Mouse (Mus musculus): Measurements from ENCODE around the gene Gorasp1. TPM values are rescaled to one million over a fixed set of nuclear protein-coding genes. Genes with fewer than 3 reads are reported as not detected.

Gorasp1 gene
- 32.2 and 33.1 TPM in 2 replicates for polyA plus RNA-seq (2015; fragmentation: Nextera tagmentation; extraction: Ambion mirVana)

GRCm38 (mm10) chr9:119937005-119937773 is at the start of gene Gorasp1, which contains the start of gene Ttc21a:
TSS of gene Gorasp1 (minus strand) at chr9:119937565.
TSS of gene Ttc21a (plus strand) at chr9:119937606.
- Histone ChIP-seq H3K27ac (peak within 1 kb of the TSS; percentile 80), H3K9ac (peak within 1 kb of the TSS; percentile 93), H3K27me3 (replicated peaks) (no peaks in the 10 kb centered on the region), H3K4me2 (peak within 1 kb of the TSS; percentile 90), H3K9me3 (no peaks in the 10 kb centered on the region), H3K36me3 (replicated peaks) (no peaks in the 10 kb centered on the region), H3K4me1 (peaks cover 15% of the 10 kb centered on the region), H3K4me3 (peak within 1 kb of the TSS; percentile 86)
- 3% methylated on average over 40 of the region's 40 CpGs for WGBS
- peak; percentile 97 for ATAC-seq (replicated peaks)

GRCm38 (mm10) chr9:119985881-119986574 is 48.7 kb upstream of the Gorasp1 start:
- 80% methylated on average over 10 of the region's 10 CpGs for WGBS
- Histone ChIP-seq H3K4me2 (no peak overlapping the region), H3K27ac (no peak overlapping the region), H3K4me3 (no peak overlapping the region), H3K36me3 (replicated peaks) (no peaks in the 10 kb centered on the region), H3K9ac (no peak overlapping the region), H3K9me3 (no peaks in the 10 kb centered on the region), H3K4me1 (peaks cover 25% of the 10 kb centered on the region), H3K27me3 (replicated peaks) (peaks cover 28% of the 10 kb centered on the region)
- ATAC-seq (replicated peaks), result no peak

- no peak for ATAC-seq (replicated peaks)
These were observed 47.2 kb upstream of the Gorasp1 start, which contains the start of gene Csrnp1 for GRCm38 (mm10) chr9:119984536-119985011. TSS of gene Csrnp1 (minus strand) at chr9:119984658.

GRCm38 (mm10) chr9:119983585-119984535 is 46.5 kb upstream of the Gorasp1 start:
- peaks cover 28% of the 10 kb centered on the region for H3K27me3 ChIP-seq (replicated peaks)
- no peaks in the 10 kb centered on the region for H3K36me3 ChIP-seq (replicated peaks)
- under 1% methylated on average over 73 of the region's 79 CpGs for WGBS
- peak overlapping the region; percentile 93 for H3K4me2 ChIP-seq
- H3K9me3 ChIP-seq, result no peaks in the 10 kb centered on the region
- ATAC-seq (replicated peaks), result peak; percentile 68
- H3K9ac ChIP-seq, result peak overlapping the region; percentile 56
- H3K27ac ChIP-seq, result no peak overlapping the region
- H3K4me3 ChIP-seq, result peak overlapping the region; percentile 63
- H3K4me1 ChIP-seq, result peaks cover 31% of the 10 kb centered on the region

More at GRCm38 (mm10) chr9:119984536-119985011, 47.2 kb upstream of the Gorasp1 start, which contains the start of gene Csrnp1:
- peaks cover 28% of the 10 kb centered on the region for H3K27me3 ChIP-seq (replicated peaks)
- peaks cover 31% of the 10 kb centered on the region for H3K4me1 ChIP-seq
- H3K36me3 ChIP-seq (replicated peaks), result no peaks in the 10 kb centered on the region
- no peaks in the 10 kb centered on the region for H3K9me3 ChIP-seq
- peak within 1 kb of the TSS; percentile 63 for H3K4me3 ChIP-seq
- WGBS, result 5% methylated on average over 14 of the region's 14 CpGs
- H3K27ac ChIP-seq, result no peak within 1 kb of the TSS
- peak within 1 kb of the TSS; percentile 56 for H3K9ac ChIP-seq
- H3K4me2 ChIP-seq, result peak within 1 kb of the TSS; percentile 93

GRCm38 (mm10) chr9:119982956-119983551 is 45.7 kb upstream of the Gorasp1 start:
- peak overlapping the region; percentile 63 for H3K4me3 ChIP-seq
- 0% methylated on average over 48 of the region's 48 CpGs for WGBS
- H3K4me1 ChIP-seq, result peaks cover 31% of the 10 kb centered on the region
- H3K36me3 ChIP-seq (replicated peaks), result no peaks in the 10 kb centered on the region
- peaks cover 28% of the 10 kb centered on the region for H3K27me3 ChIP-seq (replicated peaks)
- H3K27ac ChIP-seq, result no peak overlapping the region
- ATAC-seq (replicated peaks), result no peak
- no peaks in the 10 kb centered on the region for H3K9me3 ChIP-seq
- H3K9ac ChIP-seq, result peak overlapping the region; percentile 56
- peak overlapping the region; percentile 93 for H3K4me2 ChIP-seq

GRCm38 (mm10) chr9:119982241-119982811 is 45.0 kb upstream of the Gorasp1 start:
- Histone ChIP-seq H3K4me1 (peaks cover 31% of the 10 kb centered on the region), H3K9me3 (no peaks in the 10 kb centered on the region), H3K27ac (no peak overlapping the region)

GRCm38 (mm10) chr9:119981183-119982179 is 44.1 kb upstream of the Gorasp1 start:
- Histone ChIP-seq H3K9ac (no peak overlapping the region), H3K27me3 (replicated peaks) (peaks cover 28% of the 10 kb centered on the region), H3K36me3 (replicated peaks) (no peaks in the 10 kb centered on the region), H3K9me3 (no peaks in the 10 kb centered on the region), H3K4me1 (peaks cover 31% of the 10 kb centered on the region), H3K4me2 (peak overlapping the region; percentile 93), H3K27ac (peak overlapping the region; percentile 61), H3K4me3 (no peak overlapping the region)
- ATAC-seq (replicated peaks), result no peak
- 4% methylated on average over 15 of the region's 16 CpGs for WGBS

More at GRCm38 (mm10) chr9:119982241-119982811, 45.0 kb upstream of the Gorasp1 start:
- no peaks in the 10 kb centered on the region for H3K36me3 ChIP-seq (replicated peaks)
- 4% methylated on average over 11 of the region's 11 CpGs for WGBS
- peak overlapping the region; percentile 93 for H3K4me2 ChIP-seq
- peak overlapping the region; percentile 63; the same call in 1 of the 2 replicates for H3K4me3 ChIP-seq
- H3K27me3 ChIP-seq (replicated peaks), result peaks cover 28% of the 10 kb centered on the region
- ATAC-seq (replicated peaks), result peak; percentile 44; the same call in 1 of the 2 replicates
- no peak overlapping the region for H3K9ac ChIP-seq

- ATAC-seq (replicated peaks), result no peak
- Histone ChIP-seq H3K4me1 (peaks cover 31% of the 10 kb centered on the region), H3K27me3 (replicated peaks) (peaks cover 28% of the 10 kb centered on the region), H3K9me3 (no peaks in the 10 kb centered on the region), H3K9ac (no peak overlapping the region), H3K4me2 (peak overlapping the region; percentile 93), H3K27ac (0 out of 2 replicates have a peak overlapping the region, but pooled peaks have one; percentile 61), H3K4me3 (no peak overlapping the region), H3K36me3 (replicated peaks) (no peaks in the 10 kb centered on the region)
- 8% methylated on average over 4 of the region's 4 CpGs for WGBS
These were observed 43.4 kb upstream of the Gorasp1 start for GRCm38 (mm10) chr9:119980770-119981182.

- H3K9ac ChIP-seq, result no peak overlapping the region
- 71% methylated on average over 2 of the region's 2 CpGs for WGBS
- no peak overlapping the region for H3K27ac ChIP-seq
- no peak overlapping the region for H3K4me3 ChIP-seq
- no peak for ATAC-seq (replicated peaks)
- no peaks in the 10 kb centered on the region for H3K36me3 ChIP-seq (replicated peaks)
- no peak overlapping the region for H3K4me2 ChIP-seq
- peaks cover 24% of the 10 kb centered on the region for H3K27me3 ChIP-seq (replicated peaks)
- H3K4me1 ChIP-seq, result peaks cover 31% of the 10 kb centered on the region
- no peaks in the 10 kb centered on the region for H3K9me3 ChIP-seq
These were observed 42.4 kb upstream of the Gorasp1 start for GRCm38 (mm10) chr9:119979749-119980148.

- peaks cover 16% of the 10 kb centered on the region for H3K27me3 ChIP-seq (replicated peaks)
- H3K9ac ChIP-seq, result no peak overlapping the region
- H3K4me1 ChIP-seq, result peaks cover 31% of the 10 kb centered on the region
- H3K4me3 ChIP-seq, result no peak overlapping the region
- no peak overlapping the region for H3K4me2 ChIP-seq
- H3K36me3 ChIP-seq (replicated peaks), result no peaks in the 10 kb centered on the region
- H3K9me3 ChIP-seq, result no peaks in the 10 kb centered on the region
- 83% methylated on average over 6 of the region's 6 CpGs for WGBS
- no peak overlapping the region for H3K27ac ChIP-seq
- no peak for ATAC-seq (replicated peaks)
These were observed 41.6 kb upstream of the Gorasp1 start for GRCm38 (mm10) chr9:119978811-119979441.
